ENCODE assay signal across 8 mouse cellular contexts in genomic region chr12:84316006-84316405, GRCm38 (mm10). TPM values are rescaled to one million over a fixed set of nuclear protein-coding genes. Genes with fewer than 3 reads are reported as not detected.
A peak's percentile ranks its signal among the peaks of the same experiment; 100 is the strongest.
DNase-seq lines count a peak whose midpoint lies in the region; ATAC-seq and TF ChIP-seq lines count a peak whose summit lies in the region.

No protein-coding gene starts in this region.

- peak overlapping the region; percentile 95 for H3K4me2 ChIP-seq in forebrain, embryonic 13.5 days
- H3K4me2 ChIP-seq in liver, embryonic 11.5 days: peak overlapping the region; percentile 90
- peak overlapping the region; percentile 83 for H3K4me2 ChIP-seq in stomach, embryonic 14.5 days (replicated peaks; ENCODE audit: low read depth, low read length)

- H3K79me2 ChIP-seq in liver, adult 2 months (ENCODE audit: control insufficient read depth, insufficient read depth, low read length): peaks cover 11% of the 10 kb centered on the region; the same call in 1 of the 2 replicates

- H3K4me1 ChIP-seq in liver, adult 2 months (ENCODE audit: control insufficient read depth, insufficient read depth, low read length): peaks cover 3% of the 10 kb centered on the region
- H3K4me1 ChIP-seq in forebrain, embryonic 13.5 days: peaks cover 33% of the 10 kb centered on the region
- H3K4me1 ChIP-seq in liver, embryonic 11.5 days (replicated peaks; ENCODE audit: control insufficient read depth, insufficient read depth, low read length): peaks cover 19% of the 10 kb centered on the region
- H3K4me1 ChIP-seq in stomach, embryonic 14.5 days (ENCODE audit: control insufficient read depth, insufficient read depth, low read length): peaks cover 18% of the 10 kb centered on the region

- H3K9ac ChIP-seq in liver, adult 2 months (ENCODE audit: low read depth, low read length): peak overlapping the region; percentile 91
- H3K9ac ChIP-seq in forebrain, embryonic 13.5 days: peak overlapping the region; percentile 94
- H3K9ac ChIP-seq in liver, embryonic 11.5 days (ENCODE audit: low read depth, low read length): peak overlapping the region; percentile 94
- peak overlapping the region; percentile 96 for H3K9ac ChIP-seq in stomach, embryonic 14.5 days (replicated peaks; ENCODE audit: low read depth, low read length)

- TF ChIP-seq POLR2A in liver, adult 2 months (IDR thresholded peaks at IDR 0.05; ENCODE audit: extremely low read depth, insufficient read depth, low read length): no peak

- peak; percentile 48 for DNase-seq in liver, adult 2 months (ENCODE audit: extremely low read depth, low read depth, low spot score)
- no peak for DNase-seq in liver
- no peak for DNase-seq in liver, embryonic 11.5 days (ENCODE audit: low spot score)
- DNase-seq in T-cell, adult 2 months (ENCODE audit: low spot score): no peak
- no peak for DNase-seq in layer of hippocampus, postnatal 25 days (ENCODE audit: extremely low spot score in 1 of 2, low spot score in 1 of 2)
- no peak for DNase-seq in thymus, postnatal 14 days

- no peaks in the 10 kb centered on the region for H3K27me3 ChIP-seq in liver, adult 2 months (ENCODE audit: control insufficient read depth, insufficient read depth, low read length)
- no peaks in the 10 kb centered on the region for H3K27me3 ChIP-seq in forebrain, embryonic 13.5 days
- no peaks in the 10 kb centered on the region for H3K27me3 ChIP-seq in liver, embryonic 11.5 days (replicated peaks; ENCODE audit: control insufficient read depth, insufficient read depth, low read length)
- H3K27me3 ChIP-seq in stomach, embryonic 14.5 days (ENCODE audit: control insufficient read depth, insufficient read depth, low read length): no peaks in the 10 kb centered on the region

- WGBS in liver, adult 2 months: 19% methylated on average over 7 of the region's 7 CpGs
- WGBS in forebrain, embryonic 13.5 days: 39% methylated on average over 7 of the region's 7 CpGs
- WGBS in liver, embryonic 11.5 days: 45% methylated on average over 7 of the region's 7 CpGs
- WGBS in stomach, embryonic 14.5 days: 35% methylated on average over 7 of the region's 7 CpGs

- ATAC-seq in forebrain, embryonic 13.5 days: no peak
- no peak for ATAC-seq in liver, embryonic 11.5 days (replicated peaks; ENCODE audit: low FRiP score)
- ATAC-seq in stomach, embryonic 14.5 days (ENCODE audit: insufficient number of reproducible peaks, insufficient read depth, low FRiP score, low read depth): 0 out of 2 replicates have a peak, but pooled peaks have one; percentile 5

- H3K27ac ChIP-seq in liver, adult 2 months (replicated peaks; ENCODE audit: insufficient read depth, low read depth, low read length): peak overlapping the region; percentile 95
- no peak overlapping the region for H3K27ac ChIP-seq in forebrain, embryonic 13.5 days
- H3K27ac ChIP-seq in liver, embryonic 11.5 days (ENCODE audit: low read depth, low read length): peak overlapping the region; percentile 78
- H3K27ac ChIP-seq in stomach, embryonic 14.5 days (ENCODE audit: low read length): peak overlapping the region; percentile 98; the same call in 1 of the 2 replicates

- TF ChIP-seq CTCF in liver, adult 2 months (IDR thresholded peaks at IDR 0.05; ENCODE audit: low read depth, low read length): no peak

- H3K36me3 ChIP-seq in liver, adult 2 months (ENCODE audit: control insufficient read depth, insufficient read depth, low read length): peaks cover 7% of the 10 kb centered on the region; the same call in 1 of the 2 replicates
- H3K36me3 ChIP-seq in forebrain, embryonic 13.5 days (ENCODE audit: poor library complexity, severe bottlenecking): no peaks in the 10 kb centered on the region
- H3K36me3 ChIP-seq in liver, embryonic 11.5 days (ENCODE audit: control insufficient read depth, insufficient read depth, low read length): 0 out of 2 replicates have a peak, but pooled peaks cover 2% of the 10 kb centered on the region
- H3K36me3 ChIP-seq in stomach, embryonic 14.5 days (ENCODE audit: control insufficient read depth, insufficient read depth, low read length): no peaks in the 10 kb centered on the region

- H3K4me3 ChIP-seq in liver, adult 2 months (ENCODE audit: insufficient read depth, low read depth, low read length): peak overlapping the region; percentile 90
- H3K4me3 ChIP-seq in forebrain, embryonic 13.5 days: peak overlapping the region; percentile 99
- peak overlapping the region; percentile 94 for H3K4me3 ChIP-seq in liver, embryonic 11.5 days (ENCODE audit: low read depth, low read length)
- peak overlapping the region; percentile 90 for H3K4me3 ChIP-seq in stomach, embryonic 14.5 days (ENCODE audit: low read depth, low read length)

- H3K9me3 ChIP-seq in forebrain, embryonic 13.5 days (replicated peaks): no peaks in the 10 kb centered on the region
- H3K9me3 ChIP-seq in liver, embryonic 11.5 days (ENCODE audit: control insufficient read depth, low read length): no peaks in the 10 kb centered on the region
- H3K9me3 ChIP-seq in stomach, embryonic 14.5 days (ENCODE audit: control insufficient read depth, low read depth, low read length): no peaks in the 10 kb centered on the region

RNA-seq across cellular contexts. Expression of gene Zfp410, which starts 0.6 kb away (rescaled TPM):
- 20.4 and 23.2 TPM in 2 replicates for total RNA-seq in liver, adult 2 months (2014; rRNA removed)
- polyA plus RNA-seq in liver, adult 2 months (2012; rRNA removed): 11.8 and 12.5 TPM in 2 replicates
- polyA plus RNA-seq in forebrain, embryonic 13.5 days (2015; fragmentation: Nextera tagmentation; extraction: Ambion mirVana): 109 and 120 TPM in 2 replicates
- polyA plus RNA-seq in liver, embryonic 11.5 days (2014; fragmentation: Nextera tagmentation; extraction: Ambion mirVana): 78.1 and 79.5 TPM in 2 replicates
- polyA plus RNA-seq in stomach, embryonic 14.5 days (2014; fragmentation: Nextera tagmentation; extraction: Ambion mirVana): 76.9 and 77.0 TPM in 2 replicates
- total RNA-seq in layer of hippocampus, postnatal 25 days (2021): 10 to 100 TPM; 31.4 to 38.7 TPM

RNA-seq across cellular contexts. Expression of gene Ptgr2, which starts 31.0 kb away (rescaled TPM):
- 61.9 and 75.3 TPM in 2 replicates for total RNA-seq in liver, adult 2 months (2014; rRNA removed)
- 16.3 and 18.5 TPM in 2 replicates for polyA plus RNA-seq in liver, adult 2 months (2012; rRNA removed)
- polyA plus RNA-seq in forebrain, embryonic 13.5 days (2015; fragmentation: Nextera tagmentation; extraction: Ambion mirVana): 13.3 and 16.7 TPM in 2 replicates
- polyA plus RNA-seq in liver, embryonic 11.5 days (2014; fragmentation: Nextera tagmentation; extraction: Ambion mirVana): 39.5 and 51.2 TPM in 2 replicates
- 18.5 and 19.9 TPM in 2 replicates for polyA plus RNA-seq in stomach, embryonic 14.5 days (2014; fragmentation: Nextera tagmentation; extraction: Ambion mirVana)
- 10 to 100 TPM; 38.0 to 41.3 TPM for total RNA-seq in layer of hippocampus, postnatal 25 days (2021)

RNA-seq across cellular contexts. Expression of gene Coq6, which starts 45.5 kb away (rescaled TPM):
- total RNA-seq in liver, adult 2 months (2014; rRNA removed): 21.2 and 23.0 TPM in 2 replicates
- polyA plus RNA-seq in liver, adult 2 months (2012; rRNA removed): 25.1 and 27.8 TPM in 2 replicates
- 45.8 and 47.2 TPM in 2 replicates for polyA plus RNA-seq in forebrain, embryonic 13.5 days (2015; fragmentation: Nextera tagmentation; extraction: Ambion mirVana)
- polyA plus RNA-seq in liver, embryonic 11.5 days (2014; fragmentation: Nextera tagmentation; extraction: Ambion mirVana): 43.6 and 51.7 TPM in 2 replicates
- 52.6 and 52.7 TPM in 2 replicates for polyA plus RNA-seq in stomach, embryonic 14.5 days (2014; fragmentation: Nextera tagmentation; extraction: Ambion mirVana)
- 10 to 100 TPM; 26.4 to 28.7 TPM for total RNA-seq in layer of hippocampus, postnatal 25 days (2021)

RNA-seq across cellular contexts. Expression of gene Fam161b, which starts 45.6 kb away (rescaled TPM):
- total RNA-seq in liver, adult 2 months (2014; rRNA removed): 0.09 and 0.13 TPM in 2 replicates
- 0.15 and 0.16 TPM in 2 replicates for polyA plus RNA-seq in liver, adult 2 months (2012; rRNA removed)
- polyA plus RNA-seq in forebrain, embryonic 13.5 days (2015; fragmentation: Nextera tagmentation; extraction: Ambion mirVana): 12.3 and 12.7 TPM in 2 replicates
- polyA plus RNA-seq in liver, embryonic 11.5 days (2014; fragmentation: Nextera tagmentation; extraction: Ambion mirVana): 4.7 and 4.9 TPM in 2 replicates
- polyA plus RNA-seq in stomach, embryonic 14.5 days (2014; fragmentation: Nextera tagmentation; extraction: Ambion mirVana): 2.7 and 3.4 TPM in 2 replicates
- total RNA-seq in layer of hippocampus, postnatal 25 days (2021): 10 to 100 TPM in 1 of 2 experiments, 1 to 10 TPM in 1; 9.5 to 10.8 TPM
